Mouse (Mus musculus): ENCODE data around the gene Tgif1.

- TF ChIP-seq POLR2A (IDR thresholded peaks at IDR 0.05; ENCODE audit: borderline replicate concordance, extremely low read depth, insufficient read depth, insufficient read length, poor library complexity, severe bottlenecking) (no peak), CTCF (IDR thresholded peaks at IDR 0.05; ENCODE audit: borderline replicate concordance, extremely low read depth, insufficient read depth, insufficient read length) (no peak)
Measured at GRCm38 (mm10) chr17:70887848-70888247, 34.5 kb upstream of the Tgif1 start.

Data from brain, embryonic 14.5 days (tissue).